Comparison of ENCODE assay signal across 8 mouse cellular contexts in genomic region chr13:51777048-51777737, GRCm38 (mm10). TPM values are rescaled to one million over a fixed set of nuclear protein-coding genes. Genes with fewer than 3 reads are reported as not detected.
DNase-seq lines count a peak whose midpoint lies in the region; ATAC-seq and TF ChIP-seq lines count a peak whose summit lies in the region.

No protein-coding gene starts in this region.

- H3K9ac ChIP-seq in MEL (ENCODE audit: control insufficient read depth, low read depth, low read length, poor library complexity, severe bottlenecking) = peak overlapping the region; percentile 35
- H3K9ac ChIP-seq in embryonic facial prominence, embryonic 14.5 days (ENCODE audit: low read depth, low read length) = no peak overlapping the region; the same call in 1 of the 2 replicates

- no peak for TF ChIP-seq EP300 in MEL (IDR thresholded peaks at IDR 0.05; ENCODE audit: low read depth in 1 of 2, low read length in 2 of 2)

- no peak for TF ChIP-seq CTCF in MEL (IDR thresholded peaks at IDR 0.05 in 2 of 3, conservative IDR thresholded peaks at IDR 0.05 in 1 of 3; ENCODE audit: control insufficient read depth in 1 of 3, insufficient read depth in 1 of 3, low read depth in 2 of 3, low read length in 3 of 3, poor library complexity in 1 of 3, severe bottlenecking in 1 of 3)
- no peak for TF ChIP-seq CTCF in kidney, adult 2 months (conservative IDR thresholded peaks at IDR 0.05; ENCODE audit: insufficient read depth, insufficient read length, low read depth, low read length)

- TF ChIP-seq RAD21 in MEL (IDR thresholded peaks at IDR 0.05; ENCODE audit: low read depth, low read length) = no peak

- no peaks in the 10 kb centered on the region for H3K79me2 ChIP-seq in MEL (ENCODE audit: control insufficient read depth, insufficient read depth, low read length, poor library complexity)

- H3K4me3 ChIP-seq in MEL (ENCODE audit: control insufficient read depth in 1 of 2, insufficient read depth in 1 of 2, low read depth in 2 of 2, low read length in 2 of 2) = peak overlapping the region; percentile 7 to 17; a peak in 3 of 4 replicates
- H3K4me3 ChIP-seq in embryonic facial prominence, embryonic 14.5 days (ENCODE audit: low read depth, low read length) = no peak overlapping the region
- H3K4me3 ChIP-seq in heart, embryonic 10.5 days = no peak overlapping the region
- peak overlapping the region; percentile 47 for H3K4me3 ChIP-seq in kidney, adult 2 months (ENCODE audit: insufficient read depth, low read depth, low read length)

- peak; percentile 86 for ATAC-seq in embryonic facial prominence, embryonic 14.5 days (ENCODE audit: low read depth)

- peaks cover 0 to 13% of the 10 kb centered on the region in 2 experiments; a peak in 2 of 4 replicates for H3K36me3 ChIP-seq in MEL (ENCODE audit: control insufficient read depth in 1 of 2, insufficient read depth in 2 of 2, low read length in 2 of 2)
- no peaks in the 10 kb centered on the region for H3K36me3 ChIP-seq in embryonic facial prominence, embryonic 14.5 days (ENCODE audit: control insufficient read depth, insufficient read depth, low read length)
- no peaks in the 10 kb centered on the region for H3K36me3 ChIP-seq in heart, embryonic 10.5 days
- no peaks in the 10 kb centered on the region for H3K36me3 ChIP-seq in kidney, adult 2 months (ENCODE audit: control insufficient read depth, insufficient read depth, low read length)

- H3K27me3 ChIP-seq in MEL (ENCODE audit: control insufficient read depth in 1 of 2, insufficient read depth in 2 of 2, low read length in 2 of 2) = no peaks in the 10 kb centered on the region
- no peaks in the 10 kb centered on the region for H3K27me3 ChIP-seq in embryonic facial prominence, embryonic 14.5 days (replicated peaks; ENCODE audit: control insufficient read depth, insufficient read depth, low read length)
- H3K27me3 ChIP-seq in heart, embryonic 10.5 days (ENCODE audit: insufficient read depth, poor library complexity, severe bottlenecking) = peaks cover 4% of the 10 kb centered on the region; the same call in 1 of the 2 replicates
- H3K27me3 ChIP-seq in kidney, adult 2 months (replicated peaks; ENCODE audit: control insufficient read depth, insufficient read depth, low read length) = no peaks in the 10 kb centered on the region

- peaks cover 3 to 21% of the 10 kb centered on the region in 2 experiments for H3K4me1 ChIP-seq in MEL (ENCODE audit: control insufficient read depth in 1 of 2, insufficient read depth in 2 of 2, low read length in 2 of 2)
- peaks cover 14% of the 10 kb centered on the region; the same call in 1 of the 2 replicates for H3K4me1 ChIP-seq in embryonic facial prominence, embryonic 14.5 days (ENCODE audit: control insufficient read depth, insufficient read depth, low read length)
- H3K4me1 ChIP-seq in heart, embryonic 10.5 days = peaks cover 42% of the 10 kb centered on the region
- H3K4me1 ChIP-seq in kidney, adult 2 months (ENCODE audit: control insufficient read depth, insufficient read depth, low read length) = peaks cover 23% of the 10 kb centered on the region

- H3K9me3 ChIP-seq in MEL (replicated peaks; ENCODE audit: insufficient read depth, low read length) = no peaks in the 10 kb centered on the region
- H3K9me3 ChIP-seq in embryonic facial prominence, embryonic 14.5 days (ENCODE audit: control insufficient read depth, low read length) = no peaks in the 10 kb centered on the region
- H3K9me3 ChIP-seq in heart, embryonic 10.5 days = no peaks in the 10 kb centered on the region

- TF ChIP-seq POLR2A in MEL (IDR thresholded peaks at IDR 0.05; ENCODE audit: control insufficient read depth in 1 of 2, insufficient read depth in 1 of 2, low read depth in 1 of 2, low read length in 2 of 2, poor library complexity in 1 of 2) = peak in 1 of 2 experiments; percentile 52; a peak in 1 of 4 replicates
- TF ChIP-seq POLR2A in kidney, adult 2 months (IDR thresholded peaks at IDR 0.05; ENCODE audit: low read depth, low read length) = peak; percentile 12

- H3K27ac ChIP-seq in MEL (ENCODE audit: control insufficient read depth, low read depth, low read length) = peak overlapping the region; percentile 15
- no peak overlapping the region for H3K27ac ChIP-seq in embryonic facial prominence, embryonic 14.5 days (replicated peaks; ENCODE audit: low read depth, low read length)
- peak overlapping the region; percentile 74 for H3K27ac ChIP-seq in heart, embryonic 10.5 days
- H3K27ac ChIP-seq in kidney, adult 2 months (ENCODE audit: insufficient read depth, low read depth, low read length) = peak overlapping the region; percentile 85

- no peak overlapping the region for H3K4me2 ChIP-seq in embryonic facial prominence, embryonic 14.5 days (ENCODE audit: low read depth, low read length)

- DNase-seq in MEL (ENCODE audit: low read depth, low spot score) (peak; percentile 91), liver (peak; percentile 72)
- peak; percentile 81 for DNase-seq in adrenal gland, postnatal 10 days
- peak; percentile 66 for DNase-seq in embryonic facial prominence, embryonic 14.5 days (ENCODE audit: low spot score)
- DNase-seq in heart, embryonic 10.5 days (ENCODE audit: low spot score) = no peak
- peak; percentile 95 for DNase-seq in kidney, adult 2 months
- peak; percentile 64 for DNase-seq in ovary, postnatal 36 days (ENCODE audit: low spot score)
- DNase-seq in thymus, adult 18-20 months = no peak

- 27% methylated on average over 11 of the region's 11 CpGs for WGBS in embryonic facial prominence, embryonic 14.5 days
- 37% methylated on average over 11 of the region's 11 CpGs for WGBS in heart, embryonic 10.5 days
- WGBS in kidney, adult 2 months = 18% methylated on average over 11 of the region's 11 CpGs

TF ChIP-seq in MEL, 35 proteins besides CTCF, POLR2A, EP300 and RAD21 (continues in another document):
- TF ChIP-seq MXI1 (IDR thresholded peaks at IDR 0.05; ENCODE audit: low read depth, low read length) (peak; percentile 40; the same call in 1 of the 2 replicates), MYB (IDR thresholded peaks at IDR 0.05; ENCODE audit: low read depth, low read length) (no peak), ZKSCAN1 (IDR thresholded peaks at IDR 0.05; ENCODE audit: low read depth, low read length) (no peak), NRF1 (IDR thresholded peaks at IDR 0.05; ENCODE audit: insufficient read depth, low read depth, low read length, poor library complexity, severe bottlenecking) (no peak), MYC (IDR thresholded peaks at IDR 0.05; ENCODE audit: low read depth, low read length) (no peak), CHD2 (IDR thresholded peaks at IDR 0.05; ENCODE audit: low read length) (no peak), E2F4 (IDR thresholded peaks at IDR 0.05; ENCODE audit: borderline replicate concordance, low read depth, low read length) (no peak), ELF1 (IDR thresholded peaks at IDR 0.05; ENCODE audit: low read depth, low read length) (peak; percentile 79), POLR2AphosphoS2 (IDR thresholded peaks at IDR 0.05; ENCODE audit: low read length) (no peak), UBTF (IDR thresholded peaks at IDR 0.05; ENCODE audit: borderline replicate concordance, insufficient read depth, low read depth, low read length) (no peak), KAT2A (conservative IDR thresholded peaks at IDR 0.05; ENCODE audit: low read depth, low read length) (no peak), SIN3A (IDR thresholded peaks at IDR 0.05; ENCODE audit: low read length) (peak; percentile 80), ZMIZ1 (IDR thresholded peaks at IDR 0.05; ENCODE audit: low read depth, low read length) (no peak), USF1 (IDR thresholded peaks at IDR 0.05; ENCODE audit: low read depth, low read length) (no peak), MAX (IDR thresholded peaks at IDR 0.05; ENCODE audit: low read length) (no peak; the same call in 1 of the 2 replicates), USF2 (IDR thresholded peaks at IDR 0.05; ENCODE audit: borderline replicate concordance in 1 of 2, insufficient read depth in 1 of 2, low read depth in 1 of 2, low read length in 2 of 2) (no peak), TCF12 (IDR thresholded peaks at IDR 0.05; ENCODE audit: low read depth, low read length) (no peak), MAFK (IDR thresholded peaks at IDR 0.05; ENCODE audit: borderline replicate concordance, low read depth, low read length) (no peak), TAL1 (IDR thresholded peaks at IDR 0.05; ENCODE audit: low read length) (0 out of 2 replicates have a peak, but pooled peaks have one; percentile 4), ETS1 (IDR thresholded peaks at IDR 0.05; ENCODE audit: low read depth, low read length) (peak; percentile 68), MAZ (IDR thresholded peaks at IDR 0.05; ENCODE audit: low read depth, low read length) (peak; percentile 77; the same call in 1 of the 2 replicates), GATA1 (IDR thresholded peaks at IDR 0.05; ENCODE audit: low read depth, low read length) (peak; percentile 59), CHD1 (IDR thresholded peaks at IDR 0.05; ENCODE audit: low read depth, low read length) (no peak), MEF2A (IDR thresholded peaks at IDR 0.05; ENCODE audit: extremely low read depth, insufficient replicate concordance, low read depth, low read length, poor library complexity, severe bottlenecking) (no peak), NELFE (IDR thresholded peaks at IDR 0.05; ENCODE audit: low read depth, low read length) (0 out of 2 replicates have a peak, but pooled peaks have one; percentile 34), GABPA (IDR thresholded peaks at IDR 0.05; ENCODE audit: low read depth, low read length) (no peak), POLR2AphosphoS5 (IDR thresholded peaks at IDR 0.05; ENCODE audit: borderline replicate concordance, low read depth, low read length) (no peak), ZC3H11A (IDR thresholded peaks at IDR 0.05; ENCODE audit: low read depth, low read length) (no peak), BHLHE40 (IDR thresholded peaks at IDR 0.05; ENCODE audit: borderline replicate concordance, low read depth, low read length) (no peak), ZNF384 (IDR thresholded peaks at IDR 0.05; ENCODE audit: low read depth, low read length) (no peak), JUND (IDR thresholded peaks at IDR 0.05; ENCODE audit: low read depth, low read length) (no peak), HCFC1 (IDR thresholded peaks at IDR 0.05; ENCODE audit: low read depth, low read length) (no peak)

RNA-seq across cellular contexts. Expression of gene Sema4d, which starts 16.4 kb away (rescaled TPM):
- 6.9 and 8.2 TPM in 2 replicates for total RNA-seq in MEL (2012; rRNA removed)
- polyA plus RNA-seq in MEL (2012; ENCODE audit: insufficient read depth in 1 of 2, insufficient read length in 2 of 2, low read depth in 1 of 2, low replicate concordance in 2 of 2, missing spikeins in 1 of 2) = 10 to 100 TPM in 1 of 2 experiments, not detected in 1; 20.3 TPM
- total RNA-seq in adrenal gland, postnatal 10 days (2021) = 10 to 100 TPM; 13.9 to 25.4 TPM
- polyA plus RNA-seq in embryonic facial prominence, embryonic 14.5 days (2014; fragmentation: Nextera tagmentation; extraction: Ambion mirVana) = 11.1 and 11.7 TPM in 2 replicates
- 8.7 and 13.1 TPM in 2 replicates for polyA plus RNA-seq in heart, embryonic 10.5 days (2016; fragmentation: Nextera tagmentation; extraction: Ambion mirVana)
- polyA plus RNA-seq in kidney, adult 2 months (2012; rRNA removed) = 87.8 and 93.2 TPM in 2 replicates

Comparison
In these comparisons a context has a peak if more than half of its experiments do, and no peak if none do; other contexts are left out.
1. DNase-seq: peak in MEL (single experiment), adrenal gland, postnatal 10 days (single experiment), embryonic facial prominence, embryonic 14.5 days (single experiment), kidney, adult 2 months (single experiment), liver (single experiment) and ovary, postnatal 36 days (single experiment); none in heart, embryonic 10.5 days (single experiment) and thymus, adult 18-20 months (0 of 2).
2. H3K4me3 ChIP-seq: peak in MEL (2 of 2) and kidney, adult 2 months (single experiment); none in embryonic facial prominence, embryonic 14.5 days (single experiment) and heart, embryonic 10.5 days (single experiment).